Mouse (Mus musculus): Measurements from ENCODE around the gene Mapre3.

DNA sequence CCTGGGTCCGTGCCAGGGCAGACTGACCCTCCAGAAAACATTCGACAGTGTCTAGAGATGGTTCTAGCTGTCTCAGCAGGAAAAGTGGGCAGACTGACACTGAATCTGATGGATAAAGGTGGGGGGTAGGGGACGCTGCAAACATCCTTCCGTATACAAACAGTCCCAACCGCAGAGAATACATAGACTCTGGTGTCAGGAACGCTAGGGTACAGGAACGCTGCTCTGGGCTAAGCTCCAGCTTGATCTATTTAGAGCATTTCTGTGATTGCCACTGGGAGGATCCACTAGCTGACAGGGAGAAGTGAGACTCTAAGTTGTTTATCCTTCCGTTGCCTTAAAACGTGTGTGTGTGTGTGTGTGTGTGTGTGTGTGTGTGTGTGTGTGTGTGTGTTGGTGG lies 33.7 kb upstream of the Mapre3 start:
- TF ChIP-seq CTCF (conservative IDR thresholded peaks at IDR 0.05; ENCODE audit: low read length) = no peak
- no peak for TF ChIP-seq POU5F1 (IDR thresholded peaks at IDR 0.05; ENCODE audit: borderline replicate concordance, low read length)

All from E14TG2a.4 (cell line).